Mouse (Mus musculus): ENCODE results near the gene Gm3012. TPM values are rescaled to one million over a fixed set of nuclear protein-coding genes. Genes with fewer than 3 reads are reported as not detected.
"Not testable (repeated sequence)": the region's sequence is repeated elsewhere in the genome, so short reads cannot be mapped to it uniquely, and the experiment has no call there.

Gene Gm3012
- not detected in 2 replicates for polyA plus RNA-seq (2016; fragmentation: Nextera tagmentation; extraction: Ambion mirVana)

GRCm38 (mm10) chr14:3634212-3634611 lies at the start of gene Gm3012:
Gene Gm3012 (plus strand): TSS chr14:3634512.
- WGBS: no CpG with 5 or more reads among the region's 2 CpGs
- not testable (repeated sequence) for H3K27ac ChIP-seq; ATAC-seq (ENCODE audit: insufficient number of reproducible peaks, insufficient read depth, low FRiP score, low TSS enrichment); H3K4me1 ChIP-seq; H3K4me2 ChIP-seq (replicated peaks); H3K9me3 ChIP-seq; H3K36me3 ChIP-seq; H3K9ac ChIP-seq; H3K4me3 ChIP-seq; H3K27me3 ChIP-seq

GRCm38 (mm10) chr14:3651730-3652129 lies 17.4 kb downstream of the Gm3012 start, which contains the start of gene Gm3020:
Gene Gm3020 (plus strand): TSS chr14:3652030.
- not testable (repeated sequence) for H3K4me2 ChIP-seq (replicated peaks); H3K9ac ChIP-seq; H3K9me3 ChIP-seq; H3K4me3 ChIP-seq; H3K27me3 ChIP-seq; ATAC-seq (ENCODE audit: insufficient number of reproducible peaks, insufficient read depth, low FRiP score, low TSS enrichment); H3K4me1 ChIP-seq; H3K36me3 ChIP-seq; H3K27ac ChIP-seq
- no CpG with 5 or more reads among the region's 32 CpGs for WGBS

DNA sequence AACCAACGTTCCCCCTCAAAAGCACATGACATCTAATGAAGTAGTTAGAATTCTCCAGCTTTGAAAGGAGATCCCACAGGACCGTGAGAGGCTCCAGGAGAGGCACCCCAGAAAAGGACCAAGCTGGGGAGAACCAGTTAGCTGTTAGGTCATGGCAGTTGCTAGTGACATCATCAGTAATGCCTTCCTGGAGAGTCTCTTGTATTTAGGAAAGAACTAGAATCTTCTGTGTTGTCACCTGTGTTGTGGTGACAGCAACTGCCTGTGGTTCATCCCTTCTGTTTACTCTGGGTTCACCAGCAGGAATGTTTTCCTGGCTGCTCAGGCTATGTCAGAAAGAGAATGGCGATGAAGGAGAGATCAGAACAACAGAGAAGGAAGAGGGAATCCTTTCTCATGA lies 54.2 kb downstream of the Gm3012 start, which contains the start of gene Gm3043:
Gene Gm3043 (plus strand): TSS at position 301 of the 400 bp plus-strand sequence.
- not testable (repeated sequence) for H3K9me3 ChIP-seq; H3K4me1 ChIP-seq; H3K4me2 ChIP-seq (replicated peaks); H3K4me3 ChIP-seq; H3K9ac ChIP-seq; H3K27ac ChIP-seq; ATAC-seq (ENCODE audit: insufficient number of reproducible peaks, insufficient read depth, low FRiP score, low TSS enrichment); H3K27me3 ChIP-seq; H3K36me3 ChIP-seq
- no CpG with 5 or more reads among the region's 3 CpGs for WGBS

Other genes starting within 250 kb of the Gm3012 start
- gene Gm10413, start 239.4 kb upstream of the Gm3012 start, polyA plus RNA-seq (2016; fragmentation: Nextera tagmentation; extraction: Ambion mirVana): not detected in 2 replicates
- 2.0 and 2.3 TPM in 2 replicates for gene Gm10409, start 221.9 kb upstream of the Gm3012 start, polyA plus RNA-seq (2016; fragmentation: Nextera tagmentation; extraction: Ambion mirVana)
- 2.8 TPM in 2 replicates for gene Gm3005, start 206.4 kb upstream of the Gm3012 start, polyA plus RNA-seq (2016; fragmentation: Nextera tagmentation; extraction: Ambion mirVana)
- not detected in 2 replicates for gene Gm10408, start 185.1 kb upstream of the Gm3012 start, polyA plus RNA-seq (2016; fragmentation: Nextera tagmentation; extraction: Ambion mirVana)
- gene Gm3020, start 17.5 kb downstream of the Gm3012 start, polyA plus RNA-seq (2016; fragmentation: Nextera tagmentation; extraction: Ambion mirVana): 2.0 and 2.3 TPM in 2 replicates
- not detected in 2 replicates for gene Gm3043, start 54.3 kb downstream of the Gm3012 start, polyA plus RNA-seq (2016; fragmentation: Nextera tagmentation; extraction: Ambion mirVana)
- gene Gm3002, start 175.6 kb downstream of the Gm3012 start, polyA plus RNA-seq (2016; fragmentation: Nextera tagmentation; extraction: Ambion mirVana): 0.28 and 0.52 TPM in 2 replicates
- gene Gm3033, start 211.7 kb downstream of the Gm3012 start, polyA plus RNA-seq (2016; fragmentation: Nextera tagmentation; extraction: Ambion mirVana): not detected in 2 replicates
- gene Gm2916, start 249.7 kb downstream of the Gm3012 start, polyA plus RNA-seq (2016; fragmentation: Nextera tagmentation; extraction: Ambion mirVana): 0.13 and 0.15 TPM in 2 replicates